ENCODE assay signal across 8 mouse cellular contexts in the genomic region with DNA sequence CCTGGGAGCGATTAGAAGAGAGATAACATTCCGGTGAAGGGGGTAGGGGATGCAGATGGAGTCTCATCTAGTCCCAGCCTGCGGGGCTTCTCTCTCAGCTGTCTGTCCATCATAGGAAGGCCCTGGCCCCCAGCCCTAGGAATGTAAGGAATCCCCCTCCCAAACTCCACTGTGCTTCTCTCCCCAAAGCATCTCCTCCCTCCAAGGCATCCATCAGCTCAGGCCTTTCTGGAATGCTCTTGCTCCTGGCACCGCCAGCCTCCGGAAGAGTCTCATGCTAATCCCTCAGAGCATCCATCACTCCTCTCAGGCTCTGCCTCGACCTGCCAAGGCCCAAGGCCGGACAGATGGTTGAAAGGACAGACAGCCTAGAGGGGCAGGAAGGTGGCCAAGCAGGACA.
A peak's percentile ranks its signal among the peaks of the same experiment; 100 is the strongest.
DNase-seq lines count a peak whose midpoint lies in the region; ATAC-seq and TF ChIP-seq lines count a peak whose summit lies in the region.
"Had no signal": no experiment of that assay in that cellular context is flagged by ENCODE, and none has a peak within 500 bp of the region (broad histone marks: within the 10 kb centered on the region; RNA-seq: fewer than 3 reads in every experiment).

No protein-coding gene starts in this region.

- DNase-seq in intestine, embryonic 14.5 days (ENCODE audit: low spot score) = no peak
- DNase-seq in ovary, adult 18-20 months (ENCODE audit: low spot score) = peak; percentile 9
- DNase-seq in ovary, postnatal 10 days (ENCODE audit: low spot score) = no peak
- peak; percentile 40 for DNase-seq in embryonic facial prominence, embryonic 14.5 days (ENCODE audit: low spot score)
- DNase-seq in layer of hippocampus, adult 9-11 months = no peak
- DNase-seq in gastrocnemius, adult 8-10 months (ENCODE audit: low spot score in 2 of 2) = no peak
- DNase-seq: right cerebral cortex, postnatal 14 days had no signal

- H3K27ac ChIP-seq in intestine, embryonic 14.5 days (ENCODE audit: low read depth) = no peak overlapping the region; the same call in 1 of the 2 replicates
- H3K27ac ChIP-seq in intestine, postnatal 0 days (ENCODE audit: low read depth, low read length) = no peak overlapping the region
- no peak overlapping the region for H3K27ac ChIP-seq in embryonic facial prominence, embryonic 14.5 days (replicated peaks; ENCODE audit: low read depth, low read length)

- no peak overlapping the region for H3K9ac ChIP-seq in intestine, embryonic 14.5 days (ENCODE audit: low read length)
- no peak overlapping the region for H3K9ac ChIP-seq in intestine, postnatal 0 days (ENCODE audit: low read depth, low read length)
- no peak overlapping the region for H3K9ac ChIP-seq in embryonic facial prominence, embryonic 14.5 days (ENCODE audit: low read depth, low read length)

- WGBS in intestine, embryonic 14.5 days = 19% methylated on average over 7 of the region's 7 CpGs
- WGBS in intestine, postnatal 0 days = 37% methylated on average over 7 of the region's 7 CpGs
- WGBS in embryonic facial prominence, embryonic 14.5 days = 42% methylated on average over 6 of the region's 7 CpGs

- H3K4me1 ChIP-seq in intestine, embryonic 14.5 days (replicated peaks; ENCODE audit: control insufficient read depth, insufficient read depth, low read length) = no peaks in the 10 kb centered on the region
- H3K4me1 ChIP-seq in intestine, postnatal 0 days (replicated peaks; ENCODE audit: control insufficient read depth, insufficient read depth, low read length) = no peaks in the 10 kb centered on the region
- no peaks in the 10 kb centered on the region; the same call in 1 of the 2 replicates for H3K4me1 ChIP-seq in embryonic facial prominence, embryonic 14.5 days (ENCODE audit: control insufficient read depth, insufficient read depth, low read length)

- H3K9me3 ChIP-seq in intestine, embryonic 14.5 days (ENCODE audit: control insufficient read depth, low read length) = no peaks in the 10 kb centered on the region
- H3K9me3 ChIP-seq in intestine, postnatal 0 days (ENCODE audit: control insufficient read depth) = no peaks in the 10 kb centered on the region
- no peaks in the 10 kb centered on the region for H3K9me3 ChIP-seq in embryonic facial prominence, embryonic 14.5 days (ENCODE audit: control insufficient read depth, low read length)

- H3K4me2 ChIP-seq in intestine, embryonic 14.5 days (ENCODE audit: low read length) = no peak overlapping the region
- H3K4me2 ChIP-seq in intestine, postnatal 0 days (replicated peaks; ENCODE audit: low read depth) = no peak overlapping the region
- H3K4me2 ChIP-seq in embryonic facial prominence, embryonic 14.5 days (ENCODE audit: low read depth, low read length) = no peak overlapping the region

- H3K27me3 ChIP-seq in intestine, embryonic 14.5 days (replicated peaks; ENCODE audit: control insufficient read depth, insufficient read depth, low read length) = no peaks in the 10 kb centered on the region
- H3K27me3 ChIP-seq in intestine, postnatal 0 days (replicated peaks; ENCODE audit: control insufficient read depth, insufficient read depth, low read length) = no peaks in the 10 kb centered on the region
- no peaks in the 10 kb centered on the region for H3K27me3 ChIP-seq in embryonic facial prominence, embryonic 14.5 days (replicated peaks; ENCODE audit: control insufficient read depth, insufficient read depth, low read length)

- H3K36me3 ChIP-seq in intestine, embryonic 14.5 days (ENCODE audit: control insufficient read depth, insufficient read depth, low read length) = no peaks in the 10 kb centered on the region
- no peaks in the 10 kb centered on the region for H3K36me3 ChIP-seq in intestine, postnatal 0 days (ENCODE audit: control insufficient read depth, insufficient read depth)
- H3K36me3 ChIP-seq in embryonic facial prominence, embryonic 14.5 days (ENCODE audit: control insufficient read depth, insufficient read depth, low read length) = no peaks in the 10 kb centered on the region

- no peak overlapping the region for H3K4me3 ChIP-seq in intestine, embryonic 14.5 days (ENCODE audit: low read depth, low read length)
- no peak overlapping the region for H3K4me3 ChIP-seq in intestine, postnatal 0 days (ENCODE audit: low read depth, low read length)
- no peak overlapping the region for H3K4me3 ChIP-seq in embryonic facial prominence, embryonic 14.5 days (ENCODE audit: low read depth, low read length)

- peak; percentile 60; the same call in 1 of the 2 replicates for ATAC-seq in intestine, embryonic 14.5 days (replicated peaks; ENCODE audit: low FRiP score, low TSS enrichment, low read depth)
- ATAC-seq in intestine, postnatal 0 days = no peak
- peak; percentile 23; the same call in 1 of the 2 replicates for ATAC-seq in embryonic facial prominence, embryonic 14.5 days (ENCODE audit: low read depth)

- TF ChIP-seq CTCF in intestine, postnatal 0 days (IDR thresholded peaks at IDR 0.05; ENCODE audit: low read depth) = no peak

Comparison
In these comparisons a context has a peak if more than half of its experiments do, and no peak if none do; other contexts are left out.
1. DNase-seq: peak in ovary, adult 18-20 months (single experiment) and embryonic facial prominence, embryonic 14.5 days (single experiment); none in intestine, embryonic 14.5 days (single experiment), ovary, postnatal 10 days (single experiment), layer of hippocampus, adult 9-11 months (single experiment) and gastrocnemius, adult 8-10 months (0 of 2).